Mouse (Mus musculus) intestine, embryonic 16.5 days (tissue): ENCODE data around the gene Nav2. TPM values are rescaled to one million over a fixed set of nuclear protein-coding genes. Genes with fewer than 3 reads are reported as not detected.

ENCODE experiments used
- ATAC-seq: fragments of 200-750 bp; cut with Nextera tagmentation; 2 replicates; pipeline ENCODE4 v1.8.0; 2017; ENCODE audit warnings: moderate TSS enrichment, moderate library complexity
- H3K27ac ChIP-seq: fragments of 300-500 bp; sonication (generic); 2 replicates; pipeline ENCODE4 v1.5.1; 2014; ENCODE audit warnings: mild to moderate bottlenecking, low read length
- H3K27me3 ChIP-seq: fragments of 300-500 bp; sonication (generic); replicated peaks from 2 replicates; pipeline ENCODE4 v1.6.1; 2014; ENCODE audit warnings: low read length, control low read depth, mixed read lengths; ENCODE audit not compliant: control insufficient read depth, insufficient read depth
- H3K36me3 ChIP-seq: fragments of 300-500 bp; sonication (generic); 2 replicates; pipeline ENCODE4 v1.6.1; 2014; ENCODE audit warnings: low read length, control low read depth; ENCODE audit not compliant: control insufficient read depth, insufficient read depth
- H3K4me1 ChIP-seq: fragments of 300-500 bp; sonication (generic); 2 replicates; pipeline ENCODE4 v1.6.1; 2014; ENCODE audit warnings: low read length, control low read depth, mixed read lengths; ENCODE audit not compliant: control insufficient read depth, insufficient read depth
- H3K4me2 ChIP-seq: fragments of 300-500 bp; sonication (generic); 2 replicates; pipeline ENCODE4 v1.6.1; 2014; ENCODE audit warnings: low read depth, low read length, control low read depth
- H3K4me3 ChIP-seq: fragments of 300-500 bp; sonication (generic); 2 replicates; pipeline ENCODE4 v1.5.1; 2014; ENCODE audit warnings: mild to moderate bottlenecking, low read length
- H3K9ac ChIP-seq: fragments of 300-500 bp; sonication (generic); 2 replicates; pipeline ENCODE4 v1.6.1; 2014; ENCODE audit warnings: low read depth, low read length
- H3K9me3 ChIP-seq: fragments of 300-500 bp; sonication (generic); 2 replicates; pipeline ENCODE4 v1.6.1; 2016; ENCODE audit warnings: low read length, control low read depth; ENCODE audit not compliant: control insufficient read depth
- WGBS: fragments of 180-500 bp; shearing (Covaris S2); extraction: QIAGEN DNeasy Blood & Tissue Kit; methylation state at CpG from one replicate; pipeline ENCODE4 v1.1.7; 2014; 5-methylcytosine and 5-hydroxymethylcytosine counted together
- polyA plus RNA-seq: library from polyadenylated mRNA; unstranded; fragments of >200 nt; fragmentation: Nextera tagmentation; extraction: Ambion mirVana; gene quantifications from 2 replicates; pipeline ENCODE4 v1.2.1, GENCODE M21; 2015

Nav2 gene
- polyA plus RNA-seq, 1 experiment from 2014 or later, result 15.3 TPM

- Histone ChIP-seq H3K9ac (no peak overlapping the region), H3K4me3 (no peak overlapping the region), H3K36me3 (no peaks in the 10 kb centered on the region), H3K27ac (no peak overlapping the region), H3K4me2 (no peak overlapping the region), H3K4me1 (no peaks in the 10 kb centered on the region; the same call in 1 of the 2 replicates), H3K27me3 (no peaks in the 10 kb centered on the region), H3K9me3 (no peaks in the 10 kb centered on the region)
- ATAC-seq, result no peak
- 45% methylated on average over 7 of the region's 7 CpGs for WGBS
These were observed 110.0 kb downstream of the Nav2 start for GRCm38 (mm10) chr7:49018478-49018914.

GRCm38 (mm10) chr7:49025026-49025815 lies 116.7 kb downstream of the Nav2 start:
- 72% methylated on average over 8 of the region's 8 CpGs for WGBS
- Histone ChIP-seq H3K36me3 (no peaks in the 10 kb centered on the region), H3K9me3 (no peaks in the 10 kb centered on the region), H3K4me2 (no peak overlapping the region), H3K27ac (no peak overlapping the region), H3K9ac (no peak overlapping the region), H3K4me3 (no peak overlapping the region), H3K4me1 (no peaks in the 10 kb centered on the region; the same call in 1 of the 2 replicates), H3K27me3 (no peaks in the 10 kb centered on the region)
- ATAC-seq, result no peak

GRCm38 (mm10) chr7:49025991-49026390 lies 117.5 kb downstream of the Nav2 start:
- Histone ChIP-seq H3K4me2 (no peak overlapping the region), H3K9ac (no peak overlapping the region), H3K4me1 (no peaks in the 10 kb centered on the region), H3K27me3 (no peaks in the 10 kb centered on the region), H3K27ac (no peak overlapping the region), H3K36me3 (no peaks in the 10 kb centered on the region), H3K9me3 (no peaks in the 10 kb centered on the region), H3K4me3 (no peak overlapping the region)
- ATAC-seq, result no peak
- WGBS, result 90% methylated on average over 3 of the region's 3 CpGs

- no peaks in the 10 kb centered on the region for H3K4me1 ChIP-seq
- no peak for ATAC-seq
These were observed 118.0 kb downstream of the Nav2 start for GRCm38 (mm10) chr7:49026466-49026865.

GRCm38 (mm10) chr7:49029282-49030012 lies 120.9 kb downstream of the Nav2 start:
- Histone ChIP-seq H3K4me1 (no peaks in the 10 kb centered on the region), H3K36me3 (no peaks in the 10 kb centered on the region), H3K27ac (no peak overlapping the region), H3K4me2 (no peak overlapping the region), H3K27me3 (no peaks in the 10 kb centered on the region), H3K9me3 (no peaks in the 10 kb centered on the region), H3K9ac (no peak overlapping the region), H3K4me3 (no peak overlapping the region)
- WGBS, result 51% methylated on average over 10 of the region's 10 CpGs
- ATAC-seq, result no peak

More at GRCm38 (mm10) chr7:49026466-49026865, 118.0 kb downstream of the Nav2 start:
- Histone ChIP-seq H3K4me2 (no peak overlapping the region), H3K36me3 (no peaks in the 10 kb centered on the region), H3K9ac (no peak overlapping the region), H3K27ac (no peak overlapping the region), H3K27me3 (no peaks in the 10 kb centered on the region), H3K9me3 (no peaks in the 10 kb centered on the region), H3K4me3 (no peak overlapping the region)
- 57% methylated on average over 5 of the region's 5 CpGs for WGBS

- H3K4me2 ChIP-seq, result no peak overlapping the region
- WGBS, result 71% methylated on average over 4 of the region's 4 CpGs
- ATAC-seq, result no peak
These were observed 123.7 kb downstream of the Nav2 start for GRCm38 (mm10) chr7:49032216-49032615.

GRCm38 (mm10) chr7:49034253-49034652 lies 125.7 kb downstream of the Nav2 start:
- Histone ChIP-seq H3K4me1 (no peaks in the 10 kb centered on the region), H3K4me3 (no peak overlapping the region), H3K27me3 (no peaks in the 10 kb centered on the region), H3K36me3 (no peaks in the 10 kb centered on the region), H3K9ac (no peak overlapping the region), H3K27ac (no peak overlapping the region), H3K9me3 (no peaks in the 10 kb centered on the region), H3K4me2 (no peak overlapping the region)
- ATAC-seq, result no peak
- WGBS, result 80% methylated on average over 2 of the region's 2 CpGs

More at GRCm38 (mm10) chr7:49032216-49032615, 123.7 kb downstream of the Nav2 start:
- H3K9me3 ChIP-seq, result no peaks in the 10 kb centered on the region
- no peak overlapping the region for H3K9ac ChIP-seq
- no peak overlapping the region for H3K4me3 ChIP-seq
- H3K27ac ChIP-seq, result no peak overlapping the region
- no peaks in the 10 kb centered on the region for H3K27me3 ChIP-seq
- H3K36me3 ChIP-seq, result no peaks in the 10 kb centered on the region
- no peaks in the 10 kb centered on the region for H3K4me1 ChIP-seq

GRCm38 (mm10) chr7:49040163-49040562 lies 131.6 kb downstream of the Nav2 start:
- Histone ChIP-seq H3K36me3 (no peaks in the 10 kb centered on the region), H3K27ac (no peak overlapping the region), H3K4me3 (no peak overlapping the region), H3K27me3 (no peaks in the 10 kb centered on the region), H3K9me3 (no peaks in the 10 kb centered on the region), H3K9ac (no peak overlapping the region), H3K4me1 (no peaks in the 10 kb centered on the region), H3K4me2 (no peak overlapping the region)
- WGBS, result 79% methylated on average over 8 of the region's 8 CpGs
- ATAC-seq, result no peak

- H3K27ac ChIP-seq, result no peak overlapping the region
- ATAC-seq, result no peak
- H3K4me2 ChIP-seq, result no peak overlapping the region
- no peaks in the 10 kb centered on the region for H3K27me3 ChIP-seq
- H3K4me3 ChIP-seq, result no peak overlapping the region
- WGBS, result 42% methylated on average over 4 of the region's 4 CpGs
- no peaks in the 10 kb centered on the region for H3K36me3 ChIP-seq
- no peaks in the 10 kb centered on the region for H3K9me3 ChIP-seq
- H3K4me1 ChIP-seq, result peaks cover 4% of the 10 kb centered on the region; the same call in 1 of the 2 replicates
- H3K9ac ChIP-seq, result no peak overlapping the region
These were observed 133.0 kb downstream of the Nav2 start for GRCm38 (mm10) chr7:49041334-49042070.
